Mouse (Mus musculus) spleen, postnatal 10 days (tissue): ENCODE measurements around the gene Gm20388.
A peak's percentile ranks its signal among the peaks of the same experiment; 100 is the strongest.

Experiments
- DNase-seq, 2 experiments: peaks; one replicate each; pipeline ENCODE4 v3.0.0; 2021 to 2022; ENCODE audit warnings: low spot score in 2 of 2

Gene Gm20388

GRCm38 (mm10) chr8:120671775-120672174, 761.1 kb downstream of the Gm20388 start:
- no peak for DNase-seq

GRCm38 (mm10) chr8:120672626-120673229, 762.1 kb downstream of the Gm20388 start:
- no peak for DNase-seq

- DNase-seq = no peak
Observed at GRCm38 (mm10) chr8:120673298-120673697, 762.7 kb downstream of the Gm20388 start.

- no peak for DNase-seq
Observed at GRCm38 (mm10) chr8:120675718-120676117, 765.1 kb downstream of the Gm20388 start.

GRCm38 (mm10) chr8:120678447-120678846, 767.8 kb downstream of the Gm20388 start:
- peak; percentile 75 to 89 for DNase-seq

- peak in 1 of 2 experiments; percentile 13 for DNase-seq
Observed at GRCm38 (mm10) chr8:120679629-120680387, 769.2 kb downstream of the Gm20388 start.

- DNase-seq = peak in 1 of 2 experiments; percentile 71
Observed at GRCm38 (mm10) chr8:120680405-120680804, 769.8 kb downstream of the Gm20388 start.

- DNase-seq = peak in 1 of 2 experiments; percentile 17
Observed at GRCm38 (mm10) chr8:120681113-120681512, 770.5 kb downstream of the Gm20388 start.

GRCm38 (mm10) chr8:120683602-120684001, 773.0 kb downstream of the Gm20388 start:
- peak; percentile 61 to 86 for DNase-seq

- peak in 1 of 2 experiments; percentile 12 for DNase-seq
Observed at GRCm38 (mm10) chr8:120684082-120684481, 773.4 kb downstream of the Gm20388 start.

- peak in 1 of 2 experiments; percentile 31 for DNase-seq
Observed at GRCm38 (mm10) chr8:120685097-120685496, 774.5 kb downstream of the Gm20388 start.

GRCm38 (mm10) chr8:120685591-120685990, 775.0 kb downstream of the Gm20388 start:
- no peak for DNase-seq

GRCm38 (mm10) chr8:120686051-120686450, 775.4 kb downstream of the Gm20388 start:
- DNase-seq = peak in 1 of 2 experiments; percentile 31

- no peak for DNase-seq
Observed at GRCm38 (mm10) chr8:120686576-120686975, 775.9 kb downstream of the Gm20388 start.

GRCm38 (mm10) chr8:120687786-120688185, 777.1 kb downstream of the Gm20388 start:
- no peak for DNase-seq

- DNase-seq = no peak
Observed at GRCm38 (mm10) chr8:120688511-120688910, 777.9 kb downstream of the Gm20388 start.

- DNase-seq = no peak
Observed at GRCm38 (mm10) chr8:120692934-120693333, 782.3 kb downstream of the Gm20388 start.

GRCm38 (mm10) chr8:120693861-120694493, 783.3 kb downstream of the Gm20388 start:
- peak in 1 of 2 experiments; percentile 62 for DNase-seq

GRCm38 (mm10) chr8:120696401-120697153, 785.9 kb downstream of the Gm20388 start:
- DNase-seq = no peak

GRCm38 (mm10) chr8:120697154-120697978, 786.7 kb downstream of the Gm20388 start:
- DNase-seq = peak in 1 of 2 experiments; percentile 52

GRCm38 (mm10) chr8:120697979-120698272, 787.3 kb downstream of the Gm20388 start:
- DNase-seq = peak; percentile 41 to 71
